Mouse (Mus musculus) limb, embryonic 11.5 days (tissue): Measurements from ENCODE around the gene Hormad1. TPM values are rescaled to one million over a fixed set of nuclear protein-coding genes. Genes with fewer than 3 reads are reported as not detected.

Experiments used
- ATAC-seq: fragments of 200-750 bp; cut with Nextera tagmentation; 2 replicates; pipeline ENCODE4 v1.8.0; 2017; ENCODE audit warnings: low read depth; ENCODE audit not compliant: insufficient number of reproducible peaks, low FRiP score, low TSS enrichment
- DNase-seq: peaks from one replicate; pipeline ENCODE4 v3.0.0-alpha.2; 2015; ENCODE audit warnings: low spot score
- H3K27ac ChIP-seq: fragments of 300-500 bp; sonication (generic); replicated peaks from 2 replicates; pipeline ENCODE4 v1.5.1; 2014; ENCODE audit warnings: low read depth, mild to moderate bottlenecking, low read length
- H3K27me3 ChIP-seq: fragments of 300-500 bp; sonication (generic); 2 replicates; pipeline ENCODE4 v1.6.1; 2014; ENCODE audit warnings: mild to moderate bottlenecking, low read length, mixed read lengths; ENCODE audit not compliant: control insufficient read depth, insufficient read depth
- H3K36me3 ChIP-seq: fragments of 300-500 bp; sonication (generic); 2 replicates; pipeline ENCODE4 v1.6.1; 2014; ENCODE audit warnings: mild to moderate bottlenecking, low read length, moderate library complexity, mixed read lengths; ENCODE audit not compliant: control insufficient read depth, insufficient read depth
- H3K4me1 ChIP-seq: fragments of 300-500 bp; sonication (generic); 2 replicates; pipeline ENCODE4 v1.6.1; 2014; ENCODE audit warnings: low read length, mixed read lengths; ENCODE audit not compliant: control insufficient read depth, insufficient read depth
- H3K4me2 ChIP-seq: fragments of 300-500 bp; sonication (generic); 2 replicates; pipeline ENCODE4 v1.6.1; 2014; ENCODE audit warnings: low read depth, mild to moderate bottlenecking, moderate library complexity; ENCODE audit not compliant: severe bottlenecking
- H3K4me3 ChIP-seq: fragments of 300-500 bp; sonication (generic); 2 replicates; pipeline ENCODE4 v1.5.1; 2014; ENCODE audit warnings: low read depth, low read length
- H3K9ac ChIP-seq: fragments of 300-500 bp; sonication (generic); 2 replicates; pipeline ENCODE4 v1.6.1; 2014; ENCODE audit warnings: mild to moderate bottlenecking, low read length
- H3K9me3 ChIP-seq: fragments of 300-500 bp; sonication (generic); 2 replicates; pipeline ENCODE4 v1.6.1; 2016; ENCODE audit warnings: low read length; ENCODE audit not compliant: control insufficient read depth
- WGBS: fragments of 180-500 bp; shearing (Covaris S2); extraction: QIAGEN DNeasy Blood & Tissue Kit; methylation state at CpG from one replicate; pipeline ENCODE4 v1.1.7; 2014; 5-methylcytosine and 5-hydroxymethylcytosine counted together
- polyA plus RNA-seq: library from polyadenylated mRNA; unstranded; fragments of >200 nt; fragmentation: Nextera tagmentation; extraction: Ambion mirVana; gene quantifications from 2 replicates; pipeline ENCODE4 v1.2.1, GENCODE M21; 2014

The Hormad1 gene
- polyA plus RNA-seq, 1 experiment from 2014 or later: not detected

DNA sequence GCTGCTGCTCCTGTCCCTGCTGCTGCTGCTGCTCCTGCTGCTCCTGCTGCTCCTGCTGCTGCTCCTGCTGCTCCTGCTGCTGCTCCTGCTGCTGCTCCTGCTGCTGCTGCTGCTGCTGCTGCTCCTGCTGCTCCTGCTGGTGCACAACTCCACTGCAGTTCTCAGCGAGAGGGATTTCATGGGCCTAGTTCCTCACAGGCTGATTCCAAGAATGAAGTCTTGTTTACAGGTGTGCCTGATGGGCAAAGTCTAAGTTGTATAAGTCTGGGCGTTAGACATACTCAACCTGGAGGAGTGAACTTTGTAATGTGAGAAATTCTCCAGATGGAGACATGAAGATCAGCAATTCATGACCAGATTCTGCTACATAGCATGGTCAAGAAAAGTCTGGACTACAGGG, 34.8 kb upstream of the Hormad1 start:
- H3K27me3 ChIP-seq: no peaks in the 10 kb centered on the region
- no peak overlapping the region for H3K4me3 ChIP-seq
- no peak overlapping the region for H3K27ac ChIP-seq
- ATAC-seq: no peak
- DNase-seq: no peak
- WGBS: 69% methylated on average over 2 of the region's 2 CpGs
- H3K4me2 ChIP-seq: no peak overlapping the region
- no peaks in the 10 kb centered on the region for H3K36me3 ChIP-seq
- H3K9me3 ChIP-seq: no peaks in the 10 kb centered on the region
- no peak overlapping the region for H3K9ac ChIP-seq
- no peaks in the 10 kb centered on the region for H3K4me1 ChIP-seq

DNA sequence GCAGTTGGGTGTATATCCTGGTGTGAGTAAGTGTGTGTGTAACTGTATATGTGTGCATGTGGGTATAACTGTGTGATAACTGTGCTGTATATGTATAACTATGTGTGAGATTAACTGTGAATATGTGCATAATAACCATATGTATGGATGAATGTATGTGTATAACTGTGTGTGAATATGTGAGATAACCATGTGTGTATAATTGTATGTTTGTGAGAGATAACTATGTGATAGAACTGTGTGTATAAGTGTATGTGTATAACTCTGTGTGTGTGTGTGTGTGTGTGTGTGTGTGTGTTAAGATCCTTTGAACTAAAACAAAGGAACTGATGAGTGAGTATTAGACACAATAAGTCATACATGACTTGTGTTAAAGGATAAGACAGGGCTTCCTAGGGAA, 33.4 kb upstream of the Hormad1 start:
- H3K4me2 ChIP-seq: no peak overlapping the region
- H3K4me3 ChIP-seq: no peak overlapping the region
- ATAC-seq (no peak), DNase-seq (no peak)
- no peaks in the 10 kb centered on the region for H3K27me3 ChIP-seq
- no peaks in the 10 kb centered on the region for H3K9me3 ChIP-seq
- H3K4me1 ChIP-seq: no peaks in the 10 kb centered on the region
- no peak overlapping the region for H3K27ac ChIP-seq
- no peaks in the 10 kb centered on the region for H3K36me3 ChIP-seq
- no peak overlapping the region for H3K9ac ChIP-seq

- Histone ChIP-seq H3K4me1 (no peaks in the 10 kb centered on the region), H3K9me3 (no peaks in the 10 kb centered on the region), H3K9ac (no peak within 1 kb of the TSS), H3K36me3 (no peaks in the 10 kb centered on the region), H3K27me3 (no peaks in the 10 kb centered on the region), H3K27ac (no peak within 1 kb of the TSS), H3K4me3 (no peak within 1 kb of the TSS), H3K4me2 (no peak within 1 kb of the TSS)
- no peak for DNase-seq
- WGBS: 87% methylated on average over 8 of the region's 8 CpGs
- no peak for ATAC-seq
Observed at GRCm38 (mm10) chr3:95526622-95527211, 32.8 kb upstream of the Hormad1 start, which contains the start of gene Ctss. Gene Ctss (plus strand): TSS chr3:95526786.

DNA sequence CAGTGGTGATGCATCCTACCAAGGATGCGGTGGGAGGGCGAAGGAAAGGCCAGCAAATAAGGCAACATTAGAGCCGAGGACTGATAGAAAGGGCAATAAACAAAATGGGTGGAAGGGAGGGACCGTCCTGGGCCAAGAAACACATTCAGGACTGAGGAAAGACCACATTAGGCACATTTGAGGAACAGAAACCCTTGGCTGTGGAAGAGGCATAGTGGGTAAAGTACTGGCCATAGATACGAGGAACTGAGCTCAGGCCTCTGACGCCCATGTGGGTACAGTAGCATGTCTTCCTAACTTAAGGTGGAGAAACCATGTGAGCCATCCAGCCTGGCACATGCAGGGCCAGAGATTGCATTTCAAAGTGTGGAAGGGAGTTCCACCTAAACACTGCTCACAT, 29.7 kb upstream of the Hormad1 start:
- H3K4me2 ChIP-seq: no peak overlapping the region
- DNase-seq (no peak), ATAC-seq (no peak)
- H3K9me3 ChIP-seq: no peaks in the 10 kb centered on the region
- H3K27me3 ChIP-seq: no peaks in the 10 kb centered on the region
- H3K9ac ChIP-seq: no peak overlapping the region
- H3K36me3 ChIP-seq: no peaks in the 10 kb centered on the region
- H3K4me3 ChIP-seq: no peak overlapping the region
- 91% methylated on average over 6 of the region's 6 CpGs for WGBS
- no peak overlapping the region for H3K27ac ChIP-seq
- H3K4me1 ChIP-seq: no peaks in the 10 kb centered on the region

- no peaks in the 10 kb centered on the region for H3K9me3 ChIP-seq
- H3K27me3 ChIP-seq: no peaks in the 10 kb centered on the region
- H3K4me2 ChIP-seq: no peak overlapping the region
- no peak overlapping the region for H3K4me3 ChIP-seq
- no peaks in the 10 kb centered on the region for H3K4me1 ChIP-seq
- 89% methylated on average over 1 of the region's 1 CpGs for WGBS
- no peak for DNase-seq
- no peak overlapping the region for H3K27ac ChIP-seq
- no peaks in the 10 kb centered on the region for H3K36me3 ChIP-seq
- H3K9ac ChIP-seq: no peak overlapping the region
- no peak for ATAC-seq
Observed at GRCm38 (mm10) chr3:95531025-95531424, 28.5 kb upstream of the Hormad1 start.

- H3K27me3 ChIP-seq: no peaks in the 10 kb centered on the region
- H3K4me3 ChIP-seq: no peak overlapping the region
- H3K36me3 ChIP-seq: no peaks in the 10 kb centered on the region
- H3K9me3 ChIP-seq: no peaks in the 10 kb centered on the region
- H3K27ac ChIP-seq: no peak overlapping the region
- H3K4me1 ChIP-seq: no peaks in the 10 kb centered on the region
- H3K4me2 ChIP-seq: no peak overlapping the region
- 92% methylated on average over 5 of the region's 5 CpGs for WGBS
- ATAC-seq (no peak), DNase-seq (no peak)
- H3K9ac ChIP-seq: no peak overlapping the region
Observed at GRCm38 (mm10) chr3:95533364-95533763, 26.1 kb upstream of the Hormad1 start.

- no peak overlapping the region for H3K4me2 ChIP-seq
- H3K27me3 ChIP-seq: no peaks in the 10 kb centered on the region
- ATAC-seq: no peak
- no peaks in the 10 kb centered on the region for H3K36me3 ChIP-seq
- H3K9ac ChIP-seq: no peak overlapping the region
- DNase-seq: no peak
- 90% methylated on average over 1 of the region's 1 CpGs for WGBS
- H3K4me1 ChIP-seq: no peaks in the 10 kb centered on the region
- no peaks in the 10 kb centered on the region for H3K9me3 ChIP-seq
- no peak overlapping the region for H3K27ac ChIP-seq
- no peak overlapping the region for H3K4me3 ChIP-seq
Observed at GRCm38 (mm10) chr3:95534927-95535326, 24.6 kb upstream of the Hormad1 start.

DNA sequence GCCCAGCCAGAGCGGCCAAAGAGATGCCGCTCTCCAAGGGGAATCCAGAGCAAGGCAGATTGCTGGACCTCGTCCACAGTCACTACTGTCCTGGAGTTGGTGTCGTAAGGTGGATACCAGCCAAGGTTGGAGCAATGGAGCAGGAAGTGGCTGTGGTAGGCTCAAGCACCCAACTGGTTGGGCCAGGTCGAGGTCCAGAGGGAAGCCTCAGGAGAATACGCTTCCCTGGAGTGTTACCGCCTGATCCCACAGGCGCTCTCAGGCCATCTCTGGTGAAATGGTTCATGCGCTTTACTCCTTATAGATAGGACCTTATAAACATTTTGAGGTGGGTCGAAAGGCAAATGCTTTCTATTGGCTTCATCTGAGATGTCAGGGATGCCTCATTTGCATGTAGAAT, 20.5 kb upstream of the Hormad1 start:
- no peak overlapping the region for H3K9ac ChIP-seq
- ATAC-seq: no peak
- H3K27me3 ChIP-seq: no peaks in the 10 kb centered on the region
- WGBS: 90% methylated on average over 10 of the region's 10 CpGs
- H3K4me2 ChIP-seq: no peak overlapping the region
- no peak overlapping the region for H3K4me3 ChIP-seq
- no peaks in the 10 kb centered on the region for H3K9me3 ChIP-seq
- no peak for DNase-seq
- no peak overlapping the region for H3K27ac ChIP-seq
- H3K4me1 ChIP-seq: no peaks in the 10 kb centered on the region
- H3K36me3 ChIP-seq: no peaks in the 10 kb centered on the region

GRCm38 (mm10) chr3:95539837-95540236, 19.6 kb upstream of the Hormad1 start:
- Histone ChIP-seq H3K27ac (no peak overlapping the region), H3K4me2 (no peak overlapping the region), H3K4me1 (no peaks in the 10 kb centered on the region), H3K27me3 (no peaks in the 10 kb centered on the region), H3K9me3 (no peaks in the 10 kb centered on the region), H3K9ac (no peak overlapping the region), H3K4me3 (no peak overlapping the region), H3K36me3 (no peaks in the 10 kb centered on the region)
- ATAC-seq (no peak), DNase-seq (no peak)
- WGBS: 92% methylated on average over 4 of the region's 4 CpGs
